Mouse (Mus musculus): ENCODE measurements at regions not wholly inside any gene's neighbourhood (a gene's known extent, or its start where the extent isn't known, plus 50 kb on each side); places are given as distances from the start of the nearest gene placed in this dataset.

DNA sequence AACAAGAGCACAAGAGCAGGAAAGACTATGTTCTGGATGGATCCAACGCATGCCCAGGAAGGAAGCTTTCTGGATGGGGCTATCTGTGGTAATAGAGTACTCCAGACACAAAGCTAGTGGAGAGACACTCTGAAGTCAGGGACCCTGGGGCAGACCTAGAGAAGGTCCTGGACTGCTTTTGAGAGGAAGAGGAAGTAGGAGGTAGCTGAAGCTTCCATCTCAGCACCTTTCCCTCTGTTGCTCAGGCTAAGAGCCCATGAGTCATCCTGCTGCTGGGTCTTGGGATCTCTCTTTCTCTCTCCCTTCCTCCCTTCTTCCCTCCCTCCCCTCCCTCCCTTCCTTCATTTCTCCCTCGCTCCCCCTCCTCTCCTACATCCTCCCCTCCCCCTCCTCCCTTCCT is 84.6 kb upstream of the Cpeb4 start:
- H3K9me3 ChIP-seq, result peaks cover 9% of the 10 kb centered on the region
- H3K27me3 ChIP-seq, result no peaks in the 10 kb centered on the region
- no peak overlapping the region for H3K9ac ChIP-seq (replicated peaks)
- WGBS, result 83% methylated on average over 2 of the region's 2 CpGs
- H3K4me2 ChIP-seq, result no peak overlapping the region
- ATAC-seq (ENCODE audit: insufficient number of reproducible peaks, insufficient read depth, low FRiP score, low TSS enrichment, low read depth), result no peak
- H3K4me3 ChIP-seq (replicated peaks), result no peak overlapping the region
- no peaks in the 10 kb centered on the region for H3K4me1 ChIP-seq (replicated peaks)
- H3K36me3 ChIP-seq, result no peaks in the 10 kb centered on the region
- H3K27ac ChIP-seq, result no peak overlapping the region

DNA sequence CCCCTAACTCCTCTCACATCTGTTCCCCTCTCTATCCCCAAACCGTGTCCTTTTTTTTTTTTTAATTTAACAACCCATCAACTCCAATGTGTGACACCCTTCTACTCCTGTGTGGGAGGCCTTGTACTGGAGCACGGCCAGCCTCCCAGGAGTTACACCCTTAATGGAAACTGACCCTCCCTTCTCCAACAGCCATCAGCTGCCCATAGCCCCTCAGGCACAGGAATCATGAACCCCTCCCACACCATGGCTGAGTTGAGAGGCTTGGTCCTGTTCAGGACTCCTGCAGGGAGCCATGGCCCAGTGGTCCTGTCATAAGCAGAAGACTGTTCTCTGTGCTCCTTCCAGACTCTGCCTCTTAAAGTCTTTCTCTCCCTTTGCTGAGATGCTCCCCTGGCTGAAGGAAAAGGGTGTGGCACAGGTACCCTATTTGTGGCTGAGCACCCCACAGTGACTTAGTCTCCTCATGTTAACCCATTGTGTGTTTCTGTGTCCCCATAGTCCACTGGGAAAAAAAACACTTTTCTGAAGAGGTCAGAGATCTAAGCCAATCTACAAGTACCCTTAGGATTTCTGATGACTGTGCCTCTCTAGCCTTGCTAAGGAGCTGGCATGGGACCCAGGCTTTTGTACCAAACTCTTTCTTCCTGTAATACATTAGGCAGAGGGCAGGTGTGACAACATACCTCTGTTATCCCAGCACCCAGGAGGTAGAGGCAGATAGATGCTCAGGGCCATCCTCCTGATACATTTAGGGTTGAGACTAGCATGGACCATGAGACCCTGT is 83.9 kb upstream of the Cpeb4 start:
- Histone ChIP-seq H3K4me2 (no peak overlapping the region), H3K27ac (no peak overlapping the region), H3K27me3 (no peaks in the 10 kb centered on the region), H3K4me3 (replicated peaks) (no peak overlapping the region), H3K9ac (replicated peaks) (no peak overlapping the region), H3K9me3 (peaks cover 8% of the 10 kb centered on the region), H3K4me1 (replicated peaks) (no peaks in the 10 kb centered on the region), H3K36me3 (no peaks in the 10 kb centered on the region)
- 48% methylated on average over 2 of the region's 2 CpGs for WGBS
- ATAC-seq (ENCODE audit: insufficient number of reproducible peaks, insufficient read depth, low FRiP score, low TSS enrichment, low read depth), result no peak

DNA sequence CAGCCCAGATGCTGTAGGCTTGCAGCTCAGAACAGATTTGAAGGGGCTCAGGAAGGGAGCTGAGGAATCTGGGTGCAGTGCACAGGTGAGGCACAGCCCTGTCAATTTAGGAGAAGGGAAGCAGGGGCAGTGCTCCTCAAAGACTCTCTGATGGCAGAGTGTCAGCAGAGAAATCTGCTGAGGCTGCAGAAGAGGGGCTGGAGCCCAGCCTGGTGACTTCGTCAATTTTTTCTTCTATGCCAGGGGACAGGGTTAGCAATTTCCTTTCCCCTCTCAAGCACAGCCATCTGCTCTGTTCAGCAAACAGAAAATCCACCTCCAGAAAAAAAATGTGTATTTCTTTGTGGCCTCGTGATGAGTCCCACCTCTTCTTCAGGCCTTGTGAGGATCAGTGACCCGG is 82.0 kb upstream of the Cpeb4 start:
- WGBS, result 81% methylated on average over 3 of the region's 3 CpGs
- 0 out of 2 replicates have a peak, but pooled peaks cover 3% of the 10 kb centered on the region for H3K9me3 ChIP-seq
- no peak for ATAC-seq (ENCODE audit: insufficient number of reproducible peaks, insufficient read depth, low FRiP score, low TSS enrichment, low read depth)
- no peak overlapping the region for H3K4me3 ChIP-seq (replicated peaks)
- no peaks in the 10 kb centered on the region for H3K36me3 ChIP-seq
- H3K4me1 ChIP-seq (replicated peaks), result no peaks in the 10 kb centered on the region
- H3K9ac ChIP-seq (replicated peaks), result no peak overlapping the region
- no peak overlapping the region for H3K4me2 ChIP-seq
- no peaks in the 10 kb centered on the region for H3K27me3 ChIP-seq
- H3K27ac ChIP-seq, result no peak overlapping the region

DNA sequence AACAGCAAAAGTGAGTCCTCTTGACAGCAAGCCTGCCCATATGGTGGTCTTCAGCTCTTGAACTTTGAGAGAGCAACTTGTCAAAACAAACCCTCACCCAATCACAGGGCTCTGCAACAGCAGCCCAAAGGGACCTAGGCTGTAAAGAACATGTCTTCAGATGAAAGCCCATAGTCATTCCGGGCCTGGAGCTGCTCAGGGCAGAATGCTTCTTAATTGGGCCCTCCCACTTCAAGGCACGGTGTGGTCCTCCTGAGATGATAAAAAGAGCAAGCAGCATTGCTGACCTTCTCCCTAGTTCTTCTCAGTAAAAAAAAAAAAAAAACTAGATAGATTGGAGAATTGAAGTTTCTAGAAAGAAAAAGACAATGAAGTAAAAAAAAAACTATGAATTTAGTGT is 80.7 kb upstream of the Cpeb4 start:
- H3K27me3 ChIP-seq, result no peaks in the 10 kb centered on the region
- no peak overlapping the region for H3K4me3 ChIP-seq (replicated peaks)
- H3K27ac ChIP-seq, result no peak overlapping the region
- ATAC-seq (ENCODE audit: insufficient number of reproducible peaks, insufficient read depth, low FRiP score, low TSS enrichment, low read depth), result no peak
- H3K4me1 ChIP-seq (replicated peaks), result 0 out of 2 replicates have a peak, but pooled peaks cover 2% of the 10 kb centered on the region
- WGBS, result 21% methylated on average over 2 of the region's 2 CpGs
- no peaks in the 10 kb centered on the region for H3K36me3 ChIP-seq
- no peak overlapping the region for H3K9ac ChIP-seq (replicated peaks)
- H3K9me3 ChIP-seq, result 0 out of 2 replicates have a peak, but pooled peaks cover 3% of the 10 kb centered on the region
- H3K4me2 ChIP-seq, result no peak overlapping the region

DNA sequence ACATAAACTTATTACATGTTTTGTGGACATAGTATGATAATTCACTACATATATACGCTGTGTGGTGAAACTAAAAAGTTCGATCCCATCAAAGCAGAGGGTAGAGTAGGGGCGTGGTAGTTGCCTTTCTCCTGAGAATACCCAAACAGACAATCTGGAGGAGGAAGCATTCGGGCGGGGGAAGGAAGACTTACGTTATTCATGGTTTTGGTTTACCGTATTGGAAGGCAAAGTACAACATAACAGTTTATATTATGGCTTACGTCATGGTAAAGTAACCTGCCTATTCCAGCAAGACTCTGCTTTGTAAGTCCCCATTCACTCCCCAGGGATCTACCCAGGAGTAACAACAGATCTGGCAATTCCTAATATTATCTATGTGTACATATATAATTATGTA is 76.9 kb upstream of the Cpeb4 start:
- no peak overlapping the region for H3K27ac ChIP-seq

DNA sequence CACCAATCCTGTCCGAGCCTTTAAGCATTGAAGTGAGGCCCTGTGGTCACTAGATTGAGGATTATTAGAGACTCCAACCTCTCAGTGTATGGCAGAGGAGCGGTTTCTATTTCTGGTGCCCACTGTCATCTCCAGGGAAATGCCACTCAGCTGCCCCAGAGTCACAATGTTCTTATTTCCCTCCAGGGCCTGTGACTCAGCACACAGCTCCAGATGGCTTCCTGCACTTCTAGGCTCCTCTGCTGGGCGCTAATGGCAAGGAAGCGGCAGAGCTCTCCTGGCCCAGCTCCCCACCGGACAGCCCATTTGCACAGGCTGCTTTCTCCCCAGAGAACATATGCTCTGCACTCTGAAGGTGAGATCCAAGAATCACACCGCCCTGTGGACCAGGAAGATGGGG is 75.8 kb upstream of the Cpeb4 start:
- WGBS, result 36% methylated on average over 6 of the region's 6 CpGs
- 0 out of 2 replicates have a peak overlapping the region, but pooled peaks have one; percentile 29 for H3K27ac ChIP-seq
- H3K4me2 ChIP-seq, result no peak overlapping the region
- H3K4me1 ChIP-seq (replicated peaks), result 0 out of 2 replicates have a peak, but pooled peaks cover 2% of the 10 kb centered on the region
- no peaks in the 10 kb centered on the region for H3K36me3 ChIP-seq
- H3K4me3 ChIP-seq (replicated peaks), result no peak overlapping the region
- ATAC-seq (ENCODE audit: insufficient number of reproducible peaks, insufficient read depth, low FRiP score, low TSS enrichment, low read depth), result no peak
- no peak overlapping the region for H3K9ac ChIP-seq (replicated peaks)
- 0 out of 2 replicates have a peak, but pooled peaks cover 3% of the 10 kb centered on the region for H3K9me3 ChIP-seq
- no peaks in the 10 kb centered on the region for H3K27me3 ChIP-seq

More for the DNA sequence above, 76.9 kb upstream of the Cpeb4 start:
- no peaks in the 10 kb centered on the region for H3K27me3 ChIP-seq
- H3K4me1 ChIP-seq (replicated peaks), result 0 out of 2 replicates have a peak, but pooled peaks cover 2% of the 10 kb centered on the region
- no peak overlapping the region for H3K4me3 ChIP-seq (replicated peaks)
- no peaks in the 10 kb centered on the region for H3K36me3 ChIP-seq
- no peak overlapping the region for H3K4me2 ChIP-seq
- no peak for ATAC-seq (ENCODE audit: insufficient number of reproducible peaks, insufficient read depth, low FRiP score, low TSS enrichment, low read depth)
- WGBS, result 93% methylated on average over 8 of the region's 8 CpGs
- H3K9ac ChIP-seq (replicated peaks), result no peak overlapping the region
- 0 out of 2 replicates have a peak, but pooled peaks cover 3% of the 10 kb centered on the region for H3K9me3 ChIP-seq

DNA sequence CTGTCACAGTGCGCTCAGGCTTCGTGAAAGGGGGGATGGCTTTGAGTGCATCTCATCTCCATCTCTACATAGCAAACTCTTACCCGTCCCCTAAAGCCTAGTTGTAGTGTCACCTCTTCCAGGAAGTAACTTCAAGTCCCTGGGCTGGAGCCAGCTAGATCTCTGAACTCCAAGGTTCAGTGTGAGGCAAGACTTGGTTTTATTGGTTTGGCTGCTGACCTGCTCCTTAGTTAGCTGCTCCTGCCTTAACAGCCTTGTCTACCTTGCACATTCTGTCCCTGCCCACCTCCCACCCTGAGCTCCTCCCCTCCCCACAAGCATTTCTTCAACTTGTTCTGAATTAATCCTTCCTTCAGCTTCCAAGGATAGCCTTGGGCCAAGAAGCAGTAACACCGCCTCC is 70.4 kb upstream of the Cpeb4 start:
- no peaks in the 10 kb centered on the region for H3K27me3 ChIP-seq
- no peak overlapping the region for H3K4me3 ChIP-seq (replicated peaks)
- WGBS, result 81% methylated on average over 4 of the region's 4 CpGs
- no peak overlapping the region for H3K27ac ChIP-seq
- H3K9ac ChIP-seq (replicated peaks), result no peak overlapping the region
- H3K4me2 ChIP-seq, result no peak overlapping the region
- no peak for ATAC-seq (ENCODE audit: insufficient number of reproducible peaks, insufficient read depth, low FRiP score, low TSS enrichment, low read depth)
- 0 out of 2 replicates have a peak, but pooled peaks cover 3% of the 10 kb centered on the region for H3K9me3 ChIP-seq
- H3K36me3 ChIP-seq, result no peaks in the 10 kb centered on the region
- H3K4me1 ChIP-seq (replicated peaks), result no peaks in the 10 kb centered on the region

DNA sequence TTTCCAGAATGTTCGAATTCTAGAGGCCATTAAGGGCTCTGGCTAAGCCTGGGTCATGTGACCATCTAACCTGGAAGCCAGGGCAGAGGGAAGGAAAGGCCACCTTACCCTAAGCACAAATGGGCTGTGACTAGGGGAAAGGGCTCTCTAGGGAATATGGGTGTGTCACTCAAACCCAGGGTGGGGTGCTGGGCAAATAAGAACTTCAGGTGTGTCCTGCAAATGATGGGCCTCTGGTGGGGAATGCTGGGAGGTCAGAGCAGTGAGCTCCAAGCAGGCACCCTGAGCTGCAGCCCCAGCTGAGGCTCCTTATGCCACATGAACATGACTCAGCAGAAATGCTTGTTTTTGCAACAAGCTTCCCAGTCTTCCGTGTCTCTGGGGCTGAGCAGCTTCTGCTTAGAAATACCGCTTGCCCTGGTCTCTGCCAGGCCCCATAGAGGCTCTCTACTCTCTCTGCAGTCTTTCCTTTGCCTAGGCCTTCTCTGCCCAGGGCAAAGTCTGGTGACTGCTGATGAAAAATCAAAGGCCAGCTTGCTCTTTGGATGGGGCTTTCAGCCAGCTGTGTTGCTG is 68.6 kb upstream of the Cpeb4 start:
- Histone ChIP-seq H3K36me3 (no peaks in the 10 kb centered on the region), H3K9me3 (0 out of 2 replicates have a peak, but pooled peaks cover 3% of the 10 kb centered on the region), H3K27ac (no peak overlapping the region), H3K9ac (replicated peaks) (no peak overlapping the region), H3K4me2 (no peak overlapping the region), H3K4me3 (replicated peaks) (no peak overlapping the region), H3K4me1 (replicated peaks) (no peaks in the 10 kb centered on the region), H3K27me3 (no peaks in the 10 kb centered on the region)
- WGBS, result 62% methylated on average over 3 of the region's 3 CpGs
- no peak for ATAC-seq (ENCODE audit: insufficient number of reproducible peaks, insufficient read depth, low FRiP score, low TSS enrichment, low read depth)

DNA sequence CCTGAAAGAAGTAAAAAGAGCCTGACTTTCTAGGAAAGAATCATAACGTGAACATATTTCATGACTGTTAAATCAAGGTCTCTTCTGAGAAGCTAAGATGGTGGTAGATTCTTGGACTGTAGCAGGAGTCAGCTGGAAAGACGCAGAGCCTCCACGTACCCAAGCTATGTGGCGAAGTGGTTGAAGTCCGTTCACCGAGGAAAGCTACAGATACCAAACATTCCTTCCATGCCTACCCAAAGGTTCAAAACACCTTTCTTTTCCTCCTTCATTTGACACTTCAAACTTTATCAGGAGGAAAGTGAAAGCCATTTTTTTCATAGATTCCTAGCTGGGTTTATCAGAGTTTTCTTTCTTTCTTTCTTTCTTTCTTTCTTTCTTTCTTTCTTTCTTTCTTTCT is 67.5 kb upstream of the Cpeb4 start:
- H3K27me3 ChIP-seq, result no peaks in the 10 kb centered on the region
- WGBS, result 91% methylated on average over 6 of the region's 6 CpGs
- no peak overlapping the region for H3K4me2 ChIP-seq
- no peaks in the 10 kb centered on the region for H3K36me3 ChIP-seq
- no peak overlapping the region for H3K27ac ChIP-seq
- H3K4me1 ChIP-seq (replicated peaks), result no peaks in the 10 kb centered on the region
- H3K4me3 ChIP-seq (replicated peaks), result no peak overlapping the region
- no peak for ATAC-seq (ENCODE audit: insufficient number of reproducible peaks, insufficient read depth, low FRiP score, low TSS enrichment, low read depth)
- 0 out of 2 replicates have a peak, but pooled peaks cover 3% of the 10 kb centered on the region for H3K9me3 ChIP-seq
- H3K9ac ChIP-seq (replicated peaks), result no peak overlapping the region

DNA sequence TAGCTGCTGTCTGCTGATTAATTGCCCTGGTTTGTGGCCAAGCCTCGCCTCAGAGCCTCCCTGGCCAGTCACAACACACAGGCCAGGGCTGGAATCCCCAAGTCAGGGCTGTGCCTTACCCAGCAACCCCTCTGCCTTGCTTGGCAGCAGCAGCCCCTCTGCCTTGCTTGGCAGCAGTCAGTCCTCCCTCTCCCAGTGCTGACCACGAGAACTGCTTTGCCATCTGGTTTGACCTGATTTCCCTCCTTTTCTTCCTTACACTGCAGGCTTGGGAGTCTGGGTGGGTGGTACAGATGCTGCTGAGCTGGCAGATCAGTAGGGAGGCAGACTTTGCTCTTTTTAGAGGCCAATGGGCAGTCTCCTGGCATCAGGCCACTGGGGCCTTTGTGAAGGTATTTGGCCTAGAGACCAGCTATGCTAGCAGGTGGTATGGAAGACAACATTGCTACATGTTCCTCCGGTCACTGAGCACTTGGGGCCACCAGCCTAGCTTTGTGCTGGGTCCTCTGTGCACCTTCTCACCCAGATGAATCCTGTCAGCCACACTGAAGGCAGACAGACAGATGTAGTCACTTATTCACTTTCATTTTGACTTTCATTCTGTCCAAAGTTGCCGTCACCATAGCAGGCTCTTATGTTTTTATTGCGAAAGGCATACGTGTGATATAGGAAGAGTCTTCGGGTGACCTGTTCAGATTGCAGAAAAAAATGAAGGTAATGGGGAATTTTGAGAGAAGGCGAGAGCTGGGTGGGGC is 64.4 kb upstream of the Cpeb4 start:
- H3K9ac ChIP-seq (replicated peaks), result no peak overlapping the region
- H3K4me1 ChIP-seq (replicated peaks), result peaks cover 6% of the 10 kb centered on the region; the same call in 1 of the 2 replicates
- H3K36me3 ChIP-seq, result no peaks in the 10 kb centered on the region
- H3K4me2 ChIP-seq, result no peak overlapping the region
- H3K27me3 ChIP-seq, result no peaks in the 10 kb centered on the region
- 0 out of 2 replicates have a peak, but pooled peaks cover 3% of the 10 kb centered on the region for H3K9me3 ChIP-seq
- H3K4me3 ChIP-seq (replicated peaks), result no peak overlapping the region
- ATAC-seq (ENCODE audit: insufficient number of reproducible peaks, insufficient read depth, low FRiP score, low TSS enrichment, low read depth), result no peak
- H3K27ac ChIP-seq, result no peak overlapping the region
- 84% methylated on average over 8 of the region's 8 CpGs for WGBS

DNA sequence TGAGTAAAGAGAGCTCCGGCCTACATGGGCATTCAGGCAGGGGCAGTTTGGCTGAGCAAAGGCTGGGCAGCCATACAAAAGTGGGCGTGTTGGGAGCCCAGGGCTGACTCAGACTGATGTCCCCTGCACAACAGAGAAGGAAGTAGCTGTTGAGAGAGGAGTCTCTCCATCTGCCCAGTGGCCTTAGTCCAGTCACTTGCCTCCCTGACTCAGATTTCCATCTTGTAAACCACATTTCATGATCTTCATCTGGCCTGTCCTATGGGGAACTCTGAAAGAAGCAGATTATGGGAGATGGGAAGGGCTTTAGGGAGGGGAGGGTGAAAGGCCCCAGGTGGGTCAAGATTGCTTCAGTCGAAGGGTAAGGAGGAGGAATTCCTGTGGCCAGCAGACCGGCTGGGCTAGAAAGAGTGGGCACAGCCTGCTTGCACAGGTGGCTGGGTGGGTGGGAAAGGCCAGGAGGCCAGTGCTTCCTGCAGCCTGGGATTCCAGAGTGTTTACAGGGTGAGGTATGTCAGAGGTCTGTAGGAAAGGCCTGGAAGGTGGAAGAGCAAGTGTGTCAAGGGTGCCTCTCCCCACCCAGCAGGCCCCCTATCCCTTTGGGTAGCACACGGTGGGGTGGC is 63.7 kb upstream of the Cpeb4 start:
- no peak for ATAC-seq (ENCODE audit: insufficient number of reproducible peaks, insufficient read depth, low FRiP score, low TSS enrichment, low read depth)
- no peak overlapping the region for H3K27ac ChIP-seq
- no peaks in the 10 kb centered on the region for H3K36me3 ChIP-seq
- H3K27me3 ChIP-seq, result no peaks in the 10 kb centered on the region
- 0 out of 2 replicates have a peak overlapping the region, but pooled peaks have one; percentile 18 for H3K9ac ChIP-seq (replicated peaks)
- WGBS, result 87% methylated on average over 5 of the region's 5 CpGs
- H3K9me3 ChIP-seq, result 0 out of 2 replicates have a peak, but pooled peaks cover 3% of the 10 kb centered on the region
- peaks cover 6% of the 10 kb centered on the region; the same call in 1 of the 2 replicates for H3K4me1 ChIP-seq (replicated peaks)
- H3K4me2 ChIP-seq, result no peak overlapping the region
- H3K4me3 ChIP-seq (replicated peaks), result no peak overlapping the region
